Mouse (Mus musculus): ENCODE data around the gene Rpl23.
"Not testable (repeated sequence)": the region's sequence is repeated elsewhere in the genome, so short reads cannot be mapped to it uniquely, and the experiment has no call there.

The Rpl23 gene

DNA sequence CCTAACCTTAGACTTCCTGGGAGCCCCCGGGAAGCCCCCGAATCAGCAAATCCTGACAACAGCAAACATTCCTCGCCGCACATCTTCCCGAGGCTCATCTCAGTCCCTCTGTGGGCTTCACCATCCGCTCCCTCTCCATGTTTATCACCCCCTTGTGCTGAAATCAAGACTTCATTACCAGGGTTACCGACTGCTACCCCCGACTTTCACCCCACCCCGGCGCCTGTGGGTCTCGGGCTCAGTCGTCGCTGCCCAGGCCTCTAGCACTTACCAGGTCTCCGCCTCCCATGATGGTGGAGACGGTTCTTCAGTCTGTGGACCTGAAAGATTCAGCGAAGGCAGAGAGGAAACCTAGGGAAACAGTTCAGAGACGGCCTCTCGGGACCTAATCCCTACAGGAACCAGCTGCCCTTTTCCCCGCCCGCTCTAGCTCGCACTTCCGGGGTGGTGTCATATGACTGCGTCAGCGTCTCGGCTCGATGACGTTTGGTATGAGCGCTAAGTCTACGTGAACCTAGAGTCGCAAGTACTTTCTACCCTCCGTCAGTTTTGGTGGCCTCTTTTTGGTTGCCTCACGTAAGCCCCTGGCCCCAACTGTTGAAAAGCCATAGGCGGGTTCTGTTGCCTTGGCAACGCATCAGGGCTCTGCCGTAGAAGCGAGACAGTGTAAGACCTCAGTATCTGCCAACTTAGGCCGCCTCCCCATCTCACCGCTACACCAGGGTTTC is 15.9 kb downstream of the Rpl23 start, which contains the start of gene Cwc25:
TSS of gene Cwc25 (minus strand) at position 403 of the 728 bp plus-strand sequence.
- DNase-seq (ENCODE audit: low read depth, low spot score) = peak; percentile 97

DNA sequence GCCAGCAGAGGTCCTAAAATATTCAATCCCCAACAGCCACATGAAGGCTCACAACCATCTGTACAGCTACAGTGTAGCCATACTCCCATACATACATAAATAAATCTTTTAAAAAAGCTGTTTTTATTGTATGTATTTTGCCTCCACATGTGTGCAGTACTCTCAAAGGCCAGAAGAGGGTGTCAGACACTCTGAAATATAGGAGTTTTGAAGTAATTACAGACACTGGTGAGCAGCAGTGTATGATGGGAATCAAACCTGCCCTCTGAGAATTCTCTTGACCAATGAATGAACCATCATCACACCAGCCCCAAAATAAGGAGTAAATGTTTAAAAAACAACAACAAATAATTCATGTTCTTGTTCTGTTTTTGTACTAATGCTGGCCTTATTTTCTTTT is 20.6 kb downstream of the Rpl23 start:
- DNase-seq (ENCODE audit: low read depth, low spot score) = peak; percentile 61

DNA sequence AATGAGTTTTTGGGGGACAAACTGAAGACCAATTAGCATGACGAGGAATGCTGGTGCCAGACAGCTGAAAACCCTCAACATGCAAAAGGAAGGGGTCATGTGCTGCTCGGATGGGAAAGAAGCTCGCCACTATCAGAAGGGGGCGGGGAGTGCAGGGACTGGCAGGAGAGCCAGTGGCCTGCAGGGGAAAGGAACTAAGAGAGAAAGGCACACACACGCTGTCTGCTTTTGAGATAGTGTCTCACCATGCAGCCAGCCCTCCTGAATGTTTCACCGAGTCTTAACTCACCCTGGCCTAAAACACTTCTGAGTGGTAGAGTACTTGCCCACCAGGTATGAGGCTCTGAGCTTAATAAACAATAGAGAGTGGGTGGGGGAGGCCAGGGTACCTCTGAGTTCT is 23.3 kb downstream of the Rpl23 start:
- no peak for DNase-seq (ENCODE audit: low read depth, low spot score)

DNA sequence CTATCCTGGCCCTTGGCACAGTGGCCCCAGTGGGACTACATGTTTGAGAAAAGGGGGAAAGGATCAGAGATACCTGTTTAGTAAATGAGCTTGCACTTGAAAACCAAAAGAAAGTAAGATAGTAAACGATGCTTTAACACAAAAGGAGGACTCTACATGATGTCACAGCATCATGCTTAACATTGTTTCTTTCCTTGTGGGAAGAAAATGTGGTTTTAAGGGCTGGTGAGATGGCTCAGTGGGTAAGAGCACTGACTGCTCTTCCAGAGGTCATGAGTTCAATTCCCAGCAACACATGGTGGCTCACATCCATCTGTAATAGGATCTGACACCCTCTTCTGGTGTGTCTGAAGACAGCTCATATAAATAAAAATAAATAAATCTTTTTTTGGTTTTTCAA is 24.1 kb downstream of the Rpl23 start:
- no peak for DNase-seq (ENCODE audit: low read depth, low spot score)

DNA sequence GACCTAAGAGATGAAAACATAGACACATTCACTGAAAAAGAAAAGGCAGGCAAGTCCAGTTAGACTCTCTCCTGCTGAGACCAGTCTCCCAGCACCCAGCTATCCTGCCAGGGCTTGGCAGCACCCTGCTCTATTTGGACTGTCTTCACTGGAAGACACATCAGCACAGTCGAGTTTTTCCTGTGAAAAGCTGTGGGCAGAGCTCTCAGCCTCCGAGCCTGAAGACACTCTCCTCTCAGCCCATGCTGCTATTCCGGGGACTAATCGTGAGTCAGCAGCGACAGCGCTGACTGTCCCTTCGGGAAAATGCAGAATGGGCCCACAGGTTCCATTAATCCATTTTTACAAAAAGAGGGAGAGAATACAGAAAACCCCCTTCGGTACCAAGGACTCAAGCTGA is 29.0 kb downstream of the Rpl23 start:
- no peak for DNase-seq (ENCODE audit: low read depth, low spot score)

DNA sequence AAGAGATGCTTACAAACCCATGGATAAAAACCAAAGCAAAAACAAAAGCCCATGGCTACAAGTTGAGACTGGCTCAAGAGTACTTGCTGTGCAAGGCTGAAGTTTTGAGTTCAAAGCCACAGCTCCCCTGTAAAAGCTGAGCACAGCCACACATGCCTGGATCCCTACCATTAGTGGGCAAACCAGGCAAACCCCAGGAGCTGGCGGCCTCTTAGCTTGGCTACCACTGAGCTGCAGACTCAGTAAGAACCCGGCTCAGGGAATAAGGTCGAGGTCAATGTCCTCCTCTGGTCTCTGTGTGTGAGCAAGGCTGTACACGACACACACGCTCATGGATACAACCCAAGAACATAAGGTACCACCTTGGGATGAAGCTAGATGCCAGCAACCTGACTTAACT is 33.7 kb downstream of the Rpl23 start:
- no peak for DNase-seq (ENCODE audit: low read depth, low spot score)

DNA sequence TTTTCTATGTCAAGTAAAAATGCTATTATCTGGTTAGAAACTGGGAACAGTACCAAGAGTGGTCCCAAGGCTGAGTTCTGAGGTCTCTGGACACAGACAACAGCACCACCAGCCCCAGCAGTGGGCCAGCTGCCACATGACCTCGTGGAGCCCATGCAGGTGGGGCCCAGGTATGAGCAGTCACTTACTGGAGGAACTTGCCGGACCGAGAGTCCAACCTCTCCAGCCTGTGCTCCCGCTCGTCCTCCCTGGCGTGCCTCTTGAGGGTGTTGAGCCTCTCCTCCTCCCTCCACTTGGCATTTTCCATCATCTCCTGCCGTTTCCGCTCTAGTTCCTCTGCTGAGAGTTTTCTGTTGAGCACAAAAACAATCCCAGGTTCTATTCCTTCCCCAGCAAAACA is 34.5 kb downstream of the Rpl23 start:
- DNase-seq (ENCODE audit: low read depth, low spot score) = no peak

DNA sequence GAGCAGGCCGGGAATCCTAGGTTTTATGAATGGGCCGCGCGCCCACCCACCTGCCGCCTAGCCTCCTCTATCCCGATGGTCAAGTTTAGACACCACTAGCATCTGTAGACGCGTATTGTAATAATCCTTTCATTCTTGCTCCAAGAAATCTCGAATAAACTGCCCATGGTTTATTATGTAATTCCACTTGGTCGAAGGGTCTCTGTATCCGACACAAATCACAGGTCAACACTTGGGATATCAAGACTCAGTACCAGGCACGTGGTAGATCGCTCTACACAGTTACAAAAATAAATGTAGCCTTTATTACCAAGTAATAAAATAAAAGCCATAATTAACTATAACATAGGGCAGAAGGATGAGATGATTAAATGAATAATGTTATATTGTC is 36.9 kb downstream of the Rpl23 start:
- DNase-seq (ENCODE audit: low read depth, low spot score) = no peak

DNA sequence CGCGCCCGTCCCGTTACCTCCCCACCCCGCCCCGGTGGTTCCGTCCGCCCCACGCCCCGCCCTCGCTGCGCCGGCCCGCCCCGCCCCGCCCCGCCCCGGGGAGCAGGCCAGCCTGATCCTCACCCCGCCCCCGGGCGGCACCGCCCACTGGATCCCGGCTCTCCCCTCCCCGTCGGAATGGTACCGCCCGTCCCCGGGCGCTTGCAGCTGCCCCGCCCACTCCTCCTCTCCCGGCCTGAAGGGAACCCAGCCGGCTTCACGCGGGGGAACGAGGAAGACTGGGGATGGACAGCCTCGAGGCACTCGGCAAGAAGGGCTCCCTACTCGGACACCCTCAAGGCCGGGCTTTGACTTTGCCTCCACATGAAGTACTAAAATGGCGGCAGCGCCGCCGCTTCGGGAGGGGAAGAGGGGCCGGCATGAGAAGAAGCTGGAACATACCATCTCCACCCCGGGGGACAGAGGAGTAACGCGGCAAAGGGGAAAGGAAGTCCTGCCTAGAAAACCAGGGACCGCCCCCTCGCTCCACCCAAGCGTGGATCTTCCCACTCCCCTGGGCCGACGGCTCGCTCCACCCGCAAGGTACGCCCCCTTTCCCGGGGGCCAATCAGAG is 37.4 kb downstream of the Rpl23 start:
- peak; percentile 100 for DNase-seq (ENCODE audit: low read depth, low spot score)

DNA sequence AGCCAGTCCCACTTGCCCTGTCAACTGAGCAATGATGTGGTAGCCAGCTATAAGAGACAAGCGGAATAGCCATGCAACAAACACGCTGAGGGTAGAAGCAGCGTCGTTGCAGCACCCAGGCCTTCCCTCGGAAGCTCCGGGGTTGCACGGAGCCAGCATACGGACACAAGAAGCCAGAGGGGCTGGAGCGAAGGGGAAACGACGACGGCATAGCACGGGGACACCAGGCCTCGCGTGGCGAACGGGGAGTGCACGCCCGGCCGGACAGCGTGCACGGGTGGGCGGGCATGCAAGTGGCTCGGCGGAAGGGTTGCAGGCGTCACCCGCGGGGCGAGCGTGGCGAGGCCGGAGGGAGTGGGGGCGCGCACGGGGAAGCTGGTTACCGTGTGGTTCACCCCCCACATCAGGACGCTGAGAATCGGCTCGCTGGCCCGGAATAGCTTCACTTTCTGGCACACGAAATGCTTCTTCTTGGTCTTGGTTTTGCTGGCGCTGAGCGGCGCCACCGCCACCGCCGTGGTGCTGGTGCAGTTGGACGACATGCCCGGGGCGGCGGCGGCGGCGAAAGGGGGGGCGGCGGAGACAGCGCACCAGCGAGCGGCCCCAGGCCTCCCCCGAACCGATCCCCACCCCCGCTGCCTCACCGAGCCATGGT is 38.0 kb downstream of the Rpl23 start, which contains the start of gene Pip4k2b:
TSS of gene Pip4k2b (minus strand) at position 642 of the 655 bp plus-strand sequence.
- DNase-seq (ENCODE audit: low read depth, low spot score) = peak; percentile 61

DNA sequence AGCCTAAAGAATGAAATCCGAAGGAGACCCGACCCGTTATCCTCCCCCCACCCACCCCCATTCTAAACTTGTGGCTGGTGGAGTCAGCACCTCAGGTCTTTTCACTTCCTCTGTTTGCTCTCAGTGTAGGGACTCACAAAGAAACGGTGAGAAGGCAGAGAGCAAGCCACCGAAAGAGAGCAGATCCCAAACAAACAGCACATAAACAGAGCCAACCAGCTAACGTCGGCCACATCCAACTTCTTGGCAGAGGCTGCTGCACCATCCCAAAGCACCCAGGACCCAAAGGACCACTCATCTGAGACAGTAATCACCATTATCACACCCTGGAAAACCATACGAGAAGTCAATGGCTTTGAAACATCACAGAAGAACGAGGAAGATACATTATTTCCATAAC is 38.8 kb downstream of the Rpl23 start:
- no peak for DNase-seq (ENCODE audit: low read depth, low spot score)

DNA sequence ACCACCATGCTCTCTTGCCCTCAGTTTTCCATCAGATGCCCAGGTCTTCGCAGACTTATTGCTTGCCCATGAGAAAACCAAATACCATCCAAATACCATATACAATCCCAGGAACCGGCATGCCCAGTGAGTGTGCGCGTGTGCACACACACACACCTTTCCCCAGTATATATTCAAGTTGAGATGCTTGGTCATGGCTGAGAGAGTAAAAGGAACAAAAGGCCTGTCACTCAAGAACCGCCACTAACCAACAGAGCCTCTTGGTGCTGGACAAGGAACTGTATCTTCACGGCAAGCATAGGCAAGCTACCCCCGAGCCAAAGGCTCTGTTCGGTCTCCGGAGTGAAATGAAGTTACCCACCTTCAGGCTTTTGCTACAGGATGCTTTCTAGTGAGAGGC is 39.6 kb downstream of the Rpl23 start:
- no peak for DNase-seq (ENCODE audit: low read depth, low spot score)

DNA sequence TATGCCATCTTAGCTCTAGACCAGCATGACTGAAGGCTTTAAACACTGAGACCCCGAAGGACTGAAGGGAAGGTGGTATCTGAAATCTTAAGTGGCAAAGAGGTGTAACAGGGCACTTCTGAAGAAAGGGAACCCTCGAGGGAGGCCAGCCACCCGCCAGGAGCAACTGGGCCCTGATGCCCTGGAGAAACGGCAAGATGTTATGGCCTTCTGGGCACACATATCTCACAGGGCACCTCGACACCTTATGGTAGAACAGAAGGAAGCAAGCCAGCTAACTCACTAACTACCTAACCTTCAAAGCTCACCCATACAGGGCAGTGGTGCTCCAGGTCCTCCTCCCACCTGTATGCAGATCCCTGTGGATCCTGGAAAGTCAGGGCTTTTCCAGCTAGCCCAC is 40.1 kb downstream of the Rpl23 start:
- DNase-seq (ENCODE audit: low read depth, low spot score) = no peak

DNA sequence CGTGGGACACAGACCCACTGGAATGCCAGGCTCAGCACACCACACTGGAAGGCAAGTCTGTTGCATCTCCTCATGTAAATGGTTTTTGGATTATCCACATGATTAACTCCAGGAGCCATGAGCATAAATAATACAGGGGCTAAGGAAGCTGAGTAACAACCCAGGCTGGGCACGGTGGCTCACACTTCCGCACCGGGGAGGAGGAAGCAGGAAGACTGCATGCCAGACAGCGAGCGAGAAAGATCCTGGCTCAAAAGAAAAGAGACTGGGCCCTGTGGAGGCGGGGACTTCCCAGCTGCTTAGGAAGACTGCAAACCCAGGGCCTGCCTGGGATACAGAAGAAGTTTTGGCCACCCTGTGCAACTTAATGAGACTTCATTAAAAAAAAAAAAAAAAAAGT is 42.0 kb downstream of the Rpl23 start:
- DNase-seq (ENCODE audit: low read depth, low spot score) = peak; percentile 59

DNA sequence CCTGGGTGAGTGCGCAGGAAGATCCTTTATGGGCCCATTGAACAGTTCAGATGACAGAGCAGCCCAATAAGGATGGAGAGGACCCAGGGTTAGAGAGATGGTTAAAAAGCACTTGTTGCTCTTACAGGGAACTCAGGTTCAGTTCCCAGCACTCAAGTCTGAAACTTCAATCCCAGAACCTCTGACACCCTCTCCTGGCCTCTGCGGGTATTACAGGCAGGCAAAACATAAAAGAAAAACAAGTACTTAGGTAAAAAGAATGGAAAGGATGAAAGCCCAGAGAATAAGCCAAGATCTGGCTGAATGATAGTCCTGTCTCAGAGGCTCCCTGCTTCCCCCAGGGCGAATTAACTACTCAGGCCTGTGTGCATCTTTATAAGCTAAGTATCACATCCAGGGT is 43.1 kb downstream of the Rpl23 start:
- peak; percentile 84 for DNase-seq (ENCODE audit: low read depth, low spot score)

DNA sequence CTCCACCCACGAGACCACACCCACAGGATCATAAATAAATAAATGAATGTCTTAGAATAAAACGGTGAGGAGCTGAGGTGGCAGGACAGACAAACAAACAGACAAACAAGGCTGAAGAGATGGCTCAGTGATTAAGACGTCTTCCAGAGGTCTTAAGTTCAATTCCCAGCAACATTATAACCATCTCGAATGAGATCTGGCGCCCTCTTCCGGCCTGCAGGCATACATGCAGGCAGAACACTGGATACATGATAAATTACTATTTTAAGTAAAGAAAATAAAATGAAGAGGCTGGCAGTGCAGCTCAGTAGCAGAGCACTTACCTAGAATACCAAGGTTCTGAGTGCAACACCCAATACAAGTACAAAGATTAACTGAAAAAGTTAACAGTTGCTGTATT is 43.5 kb downstream of the Rpl23 start:
- peak; percentile 80 for DNase-seq (ENCODE audit: low read depth, low spot score)

DNA sequence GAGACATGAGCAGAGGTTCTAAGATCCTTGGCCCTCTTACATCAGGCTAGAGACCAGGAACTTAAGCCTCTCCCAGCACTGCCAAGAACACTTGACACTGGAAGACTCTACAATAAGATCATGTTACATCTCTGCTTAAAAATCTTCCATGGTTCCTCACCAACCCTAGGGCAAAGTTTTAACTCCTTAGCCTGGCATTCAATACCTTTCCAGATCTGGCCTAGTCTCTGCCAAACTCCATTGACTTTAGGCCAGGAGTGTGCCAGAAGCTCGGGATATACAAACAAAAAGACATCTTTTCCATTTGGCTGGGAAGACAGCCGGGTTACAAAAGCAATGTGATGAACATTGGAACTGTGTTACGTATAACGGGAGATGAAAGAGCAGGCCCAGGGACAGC is 44.6 kb downstream of the Rpl23 start:
- DNase-seq (ENCODE audit: low read depth, low spot score) = no peak

DNA sequence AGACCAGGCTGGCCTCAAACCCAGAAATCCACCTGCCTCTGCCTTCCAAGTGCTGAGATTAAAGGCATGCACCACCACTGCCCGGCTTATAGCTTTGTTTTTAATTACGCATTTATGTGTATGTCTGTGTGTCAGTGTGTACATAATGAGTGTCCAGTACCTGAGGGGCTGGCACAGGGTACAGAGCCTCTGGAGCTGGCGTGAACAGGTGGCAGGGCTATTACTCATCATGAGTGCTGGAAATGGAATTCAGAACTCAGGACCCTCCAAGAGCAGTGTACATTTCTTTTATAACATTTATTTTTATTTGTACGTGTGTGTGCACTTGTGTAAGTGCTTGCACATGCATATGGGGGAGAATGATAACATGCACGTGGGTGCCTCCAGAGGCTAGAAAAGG is 45.6 kb downstream of the Rpl23 start:
- no peak for DNase-seq (ENCODE audit: low read depth, low spot score)

DNA sequence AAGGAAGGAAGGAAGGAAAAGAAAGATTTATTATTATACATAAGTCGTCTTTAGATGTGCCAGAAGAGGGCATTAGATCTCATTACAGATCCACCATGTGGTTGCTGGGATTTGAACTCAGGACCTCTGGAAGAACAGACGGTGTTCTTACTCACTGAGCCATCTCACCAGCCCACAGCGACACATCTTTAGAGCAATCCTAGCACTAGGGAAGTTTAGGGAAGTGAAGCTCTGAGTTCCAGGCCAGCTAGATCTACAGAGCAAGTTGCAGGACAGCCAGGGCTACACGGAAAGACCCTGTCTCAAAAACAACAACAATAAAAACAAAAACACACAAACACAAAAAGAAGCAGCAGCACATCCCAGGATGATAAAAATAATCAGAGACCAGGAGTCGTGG is 47.4 kb downstream of the Rpl23 start:
- DNase-seq (ENCODE audit: low read depth, low spot score) = not testable (repeated sequence)

DNA sequence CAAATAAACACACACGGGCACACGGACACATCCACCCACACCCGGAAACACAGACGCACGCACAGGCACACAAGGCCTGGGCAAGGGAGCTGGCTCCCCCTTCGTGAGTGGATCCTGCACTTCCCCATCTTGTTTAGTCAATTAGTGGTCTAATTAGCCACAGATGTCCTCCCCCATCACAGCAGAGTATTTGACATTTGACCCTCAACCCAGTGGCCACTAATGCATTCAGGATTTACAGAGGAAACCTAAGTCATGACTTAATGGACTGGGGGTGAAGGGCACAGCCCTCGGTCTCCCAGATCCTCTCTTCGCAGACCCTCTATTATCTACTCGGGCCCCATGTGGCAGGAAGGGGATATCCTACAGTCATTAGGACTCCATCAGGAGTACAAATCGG is 48.5 kb downstream of the Rpl23 start:
- no peak for DNase-seq (ENCODE audit: low read depth, low spot score)

DNA sequence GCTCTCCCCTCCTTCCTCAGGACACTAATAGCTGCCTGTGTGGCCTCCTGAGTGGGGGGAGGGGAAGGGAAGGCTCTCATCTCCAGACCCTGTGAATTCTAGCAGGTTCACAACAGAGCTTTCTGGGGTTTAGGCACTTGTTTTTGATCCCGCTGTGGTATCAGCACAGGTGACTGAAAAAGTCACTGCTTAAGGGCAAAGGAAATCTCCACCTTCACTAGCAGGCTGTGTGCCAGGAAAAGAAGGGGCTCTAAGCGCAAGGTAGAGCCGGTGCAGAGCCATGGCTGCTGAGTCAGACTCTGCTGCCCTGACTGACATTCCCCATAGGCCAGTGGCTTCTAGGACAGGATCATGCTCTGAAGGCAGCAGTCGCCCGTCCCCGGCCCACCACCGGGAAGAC is 53.5 kb downstream of the Rpl23 start:
- no peak for DNase-seq (ENCODE audit: low read depth, low spot score)

DNA sequence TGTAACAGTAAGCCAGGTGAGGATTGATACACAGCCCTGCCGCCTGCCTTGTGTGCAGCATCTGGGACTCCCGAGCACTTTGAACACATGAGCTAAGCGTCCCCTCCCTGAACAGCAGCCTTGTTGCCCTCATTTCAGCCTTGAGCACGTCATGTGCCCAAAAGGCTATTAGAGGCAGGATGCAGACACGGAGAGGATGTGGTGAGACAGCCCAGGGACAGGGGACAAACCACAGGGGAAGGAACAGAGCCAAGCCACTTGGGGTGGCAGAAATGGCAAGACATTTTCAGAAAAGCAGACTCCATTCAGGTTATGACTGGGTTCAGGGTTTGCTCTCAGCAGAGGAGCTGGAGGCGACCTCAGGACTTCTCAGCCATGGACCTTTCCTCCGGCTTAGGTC is 53.9 kb downstream of the Rpl23 start:
- no peak for DNase-seq (ENCODE audit: low read depth, low spot score)

Data from ZHBTc4 (cell line).